Mouse (Mus musculus): Measurements from ENCODE around the gene Kcnj3. TPM values are rescaled to one million over a fixed set of nuclear protein-coding genes. Genes with fewer than 3 reads are reported as not detected.
"Not testable (repeated sequence)": the region's sequence is repeated elsewhere in the genome, so short reads cannot be mapped to it uniquely, and the experiment has no call there.

Gene Kcnj3
- polyA plus RNA-seq, 1 experiment from 2014 or later = 0.19 TPM

- H3K36me3 ChIP-seq = no peaks in the 10 kb centered on the region
- no peak for DNase-seq (ENCODE audit: low spot score)
- no peaks in the 10 kb centered on the region for H3K9me3 ChIP-seq (replicated peaks)
- no peaks in the 10 kb centered on the region for H3K4me1 ChIP-seq
- H3K27me3 ChIP-seq (ENCODE audit: low read depth, poor library complexity, severe bottlenecking) = no peaks in the 10 kb centered on the region
- H3K27ac ChIP-seq = no peak overlapping the region
- no peak overlapping the region for H3K4me3 ChIP-seq
- 87% methylated on average over 2 of the region's 2 CpGs for WGBS
Observed at GRCm38 (mm10) chr2:55459195-55459594, 23.4 kb downstream of the Kcnj3 start.

- no peaks in the 10 kb centered on the region for H3K4me1 ChIP-seq
- no peaks in the 10 kb centered on the region for H3K9me3 ChIP-seq (replicated peaks)
- no peaks in the 10 kb centered on the region for H3K27me3 ChIP-seq (ENCODE audit: low read depth, poor library complexity, severe bottlenecking)
- no peak for DNase-seq (ENCODE audit: low spot score)
- no peak overlapping the region for H3K4me3 ChIP-seq
- WGBS = 88% methylated on average over 2 of the region's 2 CpGs
- no peak overlapping the region for H3K27ac ChIP-seq
- H3K36me3 ChIP-seq = no peaks in the 10 kb centered on the region
Observed at GRCm38 (mm10) chr2:55469141-55469540, 33.4 kb downstream of the Kcnj3 start.

GRCm38 (mm10) chr2:55470006-55470405 is 34.2 kb downstream of the Kcnj3 start:
- Histone ChIP-seq H3K27me3 (ENCODE audit: low read depth, poor library complexity, severe bottlenecking) (no peaks in the 10 kb centered on the region), H3K27ac (no peak overlapping the region), H3K9me3 (replicated peaks) (no peaks in the 10 kb centered on the region), H3K4me1 (no peaks in the 10 kb centered on the region), H3K36me3 (no peaks in the 10 kb centered on the region), H3K4me3 (no peak overlapping the region)
- DNase-seq (ENCODE audit: low spot score) = no peak
- WGBS = over 99% methylated on average over 2 of the region's 2 CpGs

GRCm38 (mm10) chr2:55479511-55479910 is 43.7 kb downstream of the Kcnj3 start:
- Histone ChIP-seq H3K36me3 (no peaks in the 10 kb centered on the region), H3K27ac (no peak overlapping the region), H3K4me1 (no peaks in the 10 kb centered on the region), H3K27me3 (ENCODE audit: low read depth, poor library complexity, severe bottlenecking) (no peaks in the 10 kb centered on the region), H3K9me3 (replicated peaks) (no peaks in the 10 kb centered on the region), H3K4me3 (no peak overlapping the region)
- WGBS = 85% methylated on average over 4 of the region's 4 CpGs
- DNase-seq (ENCODE audit: low spot score) = no peak

GRCm38 (mm10) chr2:55479933-55480601 is 44.3 kb downstream of the Kcnj3 start:
- 84% methylated on average over 4 of the region's 4 CpGs for WGBS
- H3K27ac ChIP-seq = no peak overlapping the region
- no peak for DNase-seq (ENCODE audit: low spot score)
- no peaks in the 10 kb centered on the region for H3K27me3 ChIP-seq (ENCODE audit: low read depth, poor library complexity, severe bottlenecking)
- no peak overlapping the region for H3K4me3 ChIP-seq
- no peaks in the 10 kb centered on the region for H3K9me3 ChIP-seq (replicated peaks)
- H3K36me3 ChIP-seq = no peaks in the 10 kb centered on the region
- no peaks in the 10 kb centered on the region for H3K4me1 ChIP-seq

GRCm38 (mm10) chr2:55480602-55480965 is 44.8 kb downstream of the Kcnj3 start:
- no peak for DNase-seq (ENCODE audit: low spot score)
- Histone ChIP-seq H3K27ac (no peak overlapping the region), H3K4me1 (no peaks in the 10 kb centered on the region), H3K4me3 (no peak overlapping the region), H3K9me3 (replicated peaks) (no peaks in the 10 kb centered on the region), H3K36me3 (no peaks in the 10 kb centered on the region), H3K27me3 (ENCODE audit: low read depth, poor library complexity, severe bottlenecking) (no peaks in the 10 kb centered on the region)

- H3K9me3 ChIP-seq (replicated peaks); H3K4me1 ChIP-seq; H3K36me3 ChIP-seq; H3K27me3 ChIP-seq (ENCODE audit: low read depth, poor library complexity, severe bottlenecking); H3K27ac ChIP-seq; DNase-seq (ENCODE audit: low spot score); H3K4me3 ChIP-seq: not testable (repeated sequence)
- 93% methylated on average over 7 of the region's 7 CpGs for WGBS
Observed at GRCm38 (mm10) chr2:55485500-55486129, 49.8 kb downstream of the Kcnj3 start.

- DNase-seq (ENCODE audit: low spot score) = no peak
- Histone ChIP-seq H3K4me3 (no peak overlapping the region), H3K27me3 (ENCODE audit: low read depth, poor library complexity, severe bottlenecking) (no peaks in the 10 kb centered on the region), H3K36me3 (no peaks in the 10 kb centered on the region), H3K27ac (no peak overlapping the region), H3K4me1 (no peaks in the 10 kb centered on the region), H3K9me3 (replicated peaks) (no peaks in the 10 kb centered on the region)
- 74% methylated on average over 9 of the region's 9 CpGs for WGBS
Observed at GRCm38 (mm10) chr2:55503390-55504176, 67.8 kb downstream of the Kcnj3 start.

- H3K9me3 ChIP-seq (replicated peaks) = no peaks in the 10 kb centered on the region
- no peaks in the 10 kb centered on the region for H3K27me3 ChIP-seq (ENCODE audit: low read depth, poor library complexity, severe bottlenecking)
- no peak overlapping the region for H3K27ac ChIP-seq
- WGBS = 98% methylated on average over 1 of the region's 1 CpGs
- H3K4me1 ChIP-seq = no peaks in the 10 kb centered on the region
- no peaks in the 10 kb centered on the region for H3K36me3 ChIP-seq
- DNase-seq (ENCODE audit: low spot score) = no peak
- H3K4me3 ChIP-seq = no peak overlapping the region
Observed at GRCm38 (mm10) chr2:55505712-55506111, 69.9 kb downstream of the Kcnj3 start.

- Histone ChIP-seq H3K36me3 (no peaks in the 10 kb centered on the region), H3K9me3 (replicated peaks) (no peaks in the 10 kb centered on the region), H3K27ac (no peak overlapping the region), H3K4me1 (no peaks in the 10 kb centered on the region), H3K27me3 (ENCODE audit: low read depth, poor library complexity, severe bottlenecking) (no peaks in the 10 kb centered on the region), H3K4me3 (no peak overlapping the region)
- DNase-seq (ENCODE audit: low spot score) = no peak
Observed at GRCm38 (mm10) chr2:55517297-55517696, 81.5 kb downstream of the Kcnj3 start.

- WGBS = 90% methylated on average over 8 of the region's 8 CpGs
Observed at GRCm38 (mm10) chr2:55532738-55533491, 97.1 kb downstream of the Kcnj3 start.

GRCm38 (mm10) chr2:55534946-55535345 is 99.2 kb downstream of the Kcnj3 start:
- Histone ChIP-seq H3K27me3 (ENCODE audit: low read depth, poor library complexity, severe bottlenecking) (no peaks in the 10 kb centered on the region), H3K9me3 (replicated peaks) (no peaks in the 10 kb centered on the region), H3K4me1 (no peaks in the 10 kb centered on the region), H3K27ac (no peak overlapping the region), H3K4me3 (no peak overlapping the region), H3K36me3 (no peaks in the 10 kb centered on the region)
- no peak for DNase-seq (ENCODE audit: low spot score)
- 95% methylated on average over 2 of the region's 2 CpGs for WGBS

More at GRCm38 (mm10) chr2:55532738-55533491, 97.1 kb downstream of the Kcnj3 start:
- no peaks in the 10 kb centered on the region for H3K27me3 ChIP-seq (ENCODE audit: low read depth, poor library complexity, severe bottlenecking)
- no peaks in the 10 kb centered on the region for H3K9me3 ChIP-seq (replicated peaks)
- no peak for DNase-seq (ENCODE audit: low spot score)
- no peaks in the 10 kb centered on the region for H3K36me3 ChIP-seq
- no peak overlapping the region for H3K4me3 ChIP-seq
- H3K27ac ChIP-seq = no peak overlapping the region
- no peaks in the 10 kb centered on the region for H3K4me1 ChIP-seq

GRCm38 (mm10) chr2:55535482-55535881 is 99.7 kb downstream of the Kcnj3 start:
- no peaks in the 10 kb centered on the region for H3K36me3 ChIP-seq
- no peak overlapping the region for H3K4me3 ChIP-seq
- DNase-seq (ENCODE audit: low spot score) = no peak
- no peaks in the 10 kb centered on the region for H3K27me3 ChIP-seq (ENCODE audit: low read depth, poor library complexity, severe bottlenecking)
- WGBS = 84% methylated on average over 1 of the region's 1 CpGs
- no peaks in the 10 kb centered on the region for H3K9me3 ChIP-seq (replicated peaks)
- no peak overlapping the region for H3K27ac ChIP-seq
- no peaks in the 10 kb centered on the region for H3K4me1 ChIP-seq
